Mouse (Mus musculus) skeletal muscle tissue, adult 2 months (tissue): ENCODE measurements around the gene Gm10681.
"Not testable (repeated sequence)": the region's sequence is repeated elsewhere in the genome, so short reads cannot be mapped to it uniquely, and the experiment has no call there.

Source experiments
- DNase-seq: peaks from one replicate; pipeline ENCODE4 v3.0.0-alpha.2; 2012; ENCODE audit warnings: low read depth, low spot score

Gene Gm10681

DNA sequence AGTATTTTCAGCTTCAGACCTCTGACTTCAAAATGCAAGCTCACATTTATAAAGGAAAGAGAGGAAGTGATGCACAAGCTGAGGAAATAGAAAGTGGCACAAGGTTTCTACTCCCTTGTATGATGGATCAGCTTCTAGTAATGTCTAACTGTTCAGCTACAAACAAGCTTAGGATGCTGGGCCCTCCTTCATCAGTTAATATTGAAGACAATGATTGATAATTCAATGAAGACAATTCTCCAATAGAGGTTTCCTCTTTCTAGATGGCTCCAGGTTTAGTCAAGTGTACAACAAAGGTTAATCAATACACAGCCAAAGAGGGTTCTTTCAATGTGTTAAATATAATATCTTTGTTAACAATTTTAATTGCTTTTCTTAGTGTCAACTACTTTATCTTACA is at the start of gene Gm10681:
Gene Gm10681, minus strand, starts transcription at position 101 of the 400 bp plus-strand sequence.
- DNase-seq: no peak

DNA sequence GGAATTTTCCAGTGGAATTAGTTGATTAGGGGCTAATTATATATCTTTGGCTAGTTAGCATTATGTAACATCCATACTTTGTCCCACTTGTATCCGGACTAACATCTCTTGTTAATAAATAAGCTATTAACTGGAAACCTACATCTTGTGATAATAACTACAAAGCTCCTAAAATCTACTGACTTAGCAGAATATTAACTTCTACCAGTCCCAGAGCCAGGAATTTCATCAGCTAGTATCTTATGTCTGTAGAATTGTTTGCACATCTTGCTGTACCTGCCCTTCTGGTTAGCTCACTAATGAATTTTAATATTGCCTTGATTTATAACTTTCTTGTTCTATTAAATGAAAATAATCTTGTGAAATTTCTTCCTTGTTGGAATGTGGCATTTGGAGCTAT is 46.5 kb upstream of the Gm10681 start:
- no peak for DNase-seq

- no peak for DNase-seq
Observed at GRCm38 (mm10) chr3:98630152-98630551, 41.5 kb upstream of the Gm10681 start, which contains the start of gene Hsd3b5. TSS of gene Hsd3b5 (minus strand) at chr3:98630252.

GRCm38 (mm10) chr3:98629633-98630032 is 41.0 kb upstream of the Gm10681 start:
- no peak for DNase-seq

GRCm38 (mm10) chr3:98616786-98617185 is 28.2 kb upstream of the Gm10681 start:
- DNase-seq: not testable (repeated sequence)

GRCm38 (mm10) chr3:98616244-98616643 is 27.6 kb upstream of the Gm10681 start:
- not testable (repeated sequence) for DNase-seq

- not testable (repeated sequence) for DNase-seq
Observed at GRCm38 (mm10) chr3:98614406-98614927, 25.9 kb upstream of the Gm10681 start.

DNA sequence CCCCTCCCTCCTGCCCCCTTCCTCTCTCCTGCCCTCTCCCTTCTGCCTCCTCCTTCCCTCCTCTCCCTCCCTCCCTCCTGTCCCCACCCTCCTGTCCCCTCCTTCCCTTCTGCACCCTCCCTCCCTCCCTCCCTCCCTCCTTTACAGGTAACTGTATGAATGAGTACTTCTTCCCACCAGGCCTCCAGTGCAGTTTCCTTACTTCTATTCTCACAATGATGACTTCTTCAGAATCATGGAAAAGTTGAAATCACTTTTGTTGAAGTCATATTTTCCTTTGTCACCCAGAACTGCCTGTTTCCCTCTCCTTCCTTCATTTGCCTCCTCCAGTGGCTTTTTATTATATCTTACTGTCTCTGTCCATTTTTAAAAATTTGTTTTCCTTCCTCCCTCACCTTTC is 25.4 kb upstream of the Gm10681 start:
- no peak for DNase-seq

- not testable (repeated sequence) for DNase-seq
Observed at GRCm38 (mm10) chr3:98613540-98613939, 24.9 kb upstream of the Gm10681 start.

- DNase-seq: no peak
Observed at GRCm38 (mm10) chr3:98587721-98588120, 886 bp downstream of the Gm10681 start.

GRCm38 (mm10) chr3:98582622-98583021 is 6.0 kb downstream of the Gm10681 start:
- not testable (repeated sequence) for DNase-seq

DNA sequence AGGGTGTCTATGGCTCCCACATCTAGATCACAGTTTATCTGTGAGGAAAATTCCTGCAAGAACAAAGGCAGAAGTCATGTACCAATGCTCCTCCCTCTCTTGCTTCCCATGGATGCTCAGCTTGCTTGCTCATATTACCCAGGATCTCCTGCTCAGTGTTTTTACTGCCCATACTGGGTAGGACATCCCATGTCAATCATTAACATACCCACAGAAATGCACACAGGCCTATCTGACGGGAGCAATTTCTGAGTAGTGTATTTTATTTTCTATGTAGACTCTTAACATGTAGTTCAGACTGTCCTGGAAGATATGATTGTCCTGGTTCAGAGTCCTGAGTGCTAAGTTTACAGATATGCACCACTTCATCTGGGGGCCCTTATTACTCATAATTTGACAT is 6.4 kb downstream of the Gm10681 start:
- not testable (repeated sequence) for DNase-seq

GRCm38 (mm10) chr3:98581024-98581423 is 7.6 kb downstream of the Gm10681 start:
- DNase-seq: not testable (repeated sequence)

DNA sequence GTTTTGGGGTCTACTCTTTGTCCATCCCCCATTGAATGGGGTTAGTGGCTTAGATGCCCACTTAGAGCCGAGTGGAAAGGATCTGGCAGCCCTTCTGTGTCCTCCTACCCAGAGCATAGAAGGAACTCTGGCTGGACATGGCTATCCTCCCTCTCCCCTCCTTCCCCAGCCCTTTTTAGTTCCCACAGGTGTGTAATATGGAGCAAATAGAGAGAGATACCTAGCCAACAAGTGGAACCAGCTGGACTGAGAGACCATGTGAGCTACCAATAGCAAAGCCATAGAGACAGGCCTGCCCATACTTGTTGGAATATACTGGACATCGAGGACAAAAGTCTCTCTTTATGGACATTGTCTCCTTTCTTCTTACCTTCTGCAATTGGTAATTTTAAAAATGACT is 20.9 kb downstream of the Gm10681 start:
- not testable (repeated sequence) for DNase-seq

DNA sequence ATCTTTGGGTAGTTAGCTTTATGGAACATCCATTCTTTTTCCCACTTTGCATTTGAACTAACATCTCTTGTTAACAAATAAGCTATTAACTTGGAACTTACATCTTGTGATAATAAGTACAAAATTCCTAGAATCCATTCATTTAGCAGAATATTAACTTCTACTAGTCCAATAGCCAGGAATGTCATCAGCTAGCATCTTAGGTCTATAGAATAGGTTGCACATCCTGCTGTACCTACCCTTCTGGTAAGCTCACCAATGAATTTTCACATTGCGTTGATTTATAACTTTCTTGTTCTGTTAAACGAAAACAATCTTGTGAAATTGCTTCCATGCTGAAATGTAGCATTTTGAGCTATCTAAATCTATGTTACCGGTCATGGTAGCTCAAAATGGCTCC is 23.7 kb downstream of the Gm10681 start:
- not testable (repeated sequence) for DNase-seq

DNA sequence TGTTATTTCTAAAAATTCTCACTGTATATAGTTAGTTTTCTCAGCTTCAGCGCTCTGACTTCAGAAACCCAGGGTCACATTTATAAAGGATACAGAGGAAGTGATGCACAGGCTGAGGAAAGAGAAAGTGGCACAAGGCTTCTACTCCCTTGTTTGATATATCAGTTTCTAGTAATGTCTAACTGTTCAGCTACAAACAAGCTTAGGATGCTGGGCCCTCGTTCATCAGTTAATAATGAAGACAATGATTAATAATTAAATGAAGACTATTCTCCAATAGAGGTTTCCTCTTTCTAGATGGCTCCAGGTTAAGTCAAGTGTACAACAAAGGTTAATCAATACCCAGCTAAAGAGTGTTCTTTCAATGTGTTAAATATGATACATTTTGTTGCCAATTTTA is 24.8 kb downstream of the Gm10681 start:
- DNase-seq: not testable (repeated sequence)

GRCm38 (mm10) chr3:98560711-98561110 is 27.9 kb downstream of the Gm10681 start:
- DNase-seq: not testable (repeated sequence)

DNA sequence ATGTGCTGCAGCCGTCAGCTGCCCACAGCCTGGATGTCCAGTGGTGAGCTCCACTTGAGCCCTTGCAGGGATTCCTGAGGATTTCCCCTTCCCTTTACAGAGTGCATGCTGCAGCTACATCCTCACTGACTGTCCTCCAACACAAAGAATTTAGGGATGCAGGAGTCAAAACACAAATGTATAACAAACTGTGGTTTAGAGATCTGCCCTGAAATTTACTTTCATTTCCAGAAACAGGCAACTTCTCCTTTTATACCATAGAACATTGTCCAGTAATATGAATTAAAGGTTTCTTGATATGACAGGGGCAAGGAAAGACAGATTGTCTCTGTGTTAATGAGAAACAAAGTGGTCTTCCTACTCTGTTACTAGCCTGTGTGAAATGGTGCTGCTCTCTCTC is 37.8 kb downstream of the Gm10681 start:
- DNase-seq: not testable (repeated sequence)

GRCm38 (mm10) chr3:98550215-98550614 is 38.4 kb downstream of the Gm10681 start:
- not testable (repeated sequence) for DNase-seq

GRCm38 (mm10) chr3:98548495-98548894 is 40.1 kb downstream of the Gm10681 start:
- DNase-seq: not testable (repeated sequence)

DNA sequence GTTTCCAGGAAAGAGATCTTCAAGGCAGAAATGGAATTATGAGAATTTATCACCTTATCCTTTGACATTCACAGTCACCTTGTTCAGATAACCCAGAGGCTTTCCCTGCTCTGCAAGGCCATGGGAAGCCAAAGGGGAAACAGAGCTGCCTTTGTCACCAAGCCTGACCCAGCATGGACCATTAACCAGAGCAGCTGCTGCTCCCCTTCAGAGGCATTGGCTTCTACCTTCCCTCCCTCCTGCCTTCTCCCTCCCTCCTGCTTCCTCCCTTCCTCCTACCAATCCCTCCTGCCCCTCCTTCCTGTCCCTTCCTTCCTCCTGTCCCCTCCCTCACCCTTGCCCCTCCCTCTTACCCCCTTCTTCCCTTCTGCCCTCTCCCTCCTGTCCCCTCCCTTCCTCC is 41.0 kb downstream of the Gm10681 start:
- DNase-seq: not testable (repeated sequence)

DNA sequence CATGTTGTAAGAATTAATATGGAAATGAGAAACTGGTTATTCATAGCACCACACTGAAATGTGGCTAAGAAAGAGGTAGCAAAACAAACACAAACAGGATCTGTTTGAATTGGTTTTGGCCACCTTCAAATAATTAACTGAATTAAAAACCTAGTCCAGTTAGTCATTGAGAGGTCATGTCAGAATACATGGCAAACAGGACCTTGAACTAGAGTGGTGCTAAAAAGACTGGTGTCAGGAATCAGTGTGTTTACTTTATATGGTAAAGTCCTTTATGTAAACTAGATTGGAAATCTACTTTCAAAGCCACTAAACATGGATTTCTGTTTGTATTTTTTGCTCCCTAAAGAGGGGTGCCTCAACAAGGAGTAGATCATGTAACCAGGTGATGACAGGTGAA is 63.6 kb downstream of the Gm10681 start:
- DNase-seq: not testable (repeated sequence)

DNA sequence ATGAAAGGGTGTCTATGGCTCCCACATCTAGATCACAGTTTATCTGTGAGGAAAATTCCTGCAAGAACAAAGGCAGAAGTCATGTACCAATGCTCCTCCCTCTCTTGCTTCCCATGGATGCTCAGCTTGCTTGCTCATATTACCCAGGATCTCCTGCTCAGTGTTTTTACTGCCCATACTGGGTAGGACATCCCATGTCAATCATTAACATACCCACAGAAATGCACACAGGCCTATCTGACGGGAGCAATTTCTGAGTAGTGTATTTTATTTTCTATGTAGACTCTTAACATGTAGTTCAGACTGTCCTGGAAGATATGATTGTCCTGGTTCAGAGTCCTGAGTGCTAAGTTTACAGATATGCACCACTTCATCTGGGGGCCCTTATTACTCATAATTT is 64.1 kb downstream of the Gm10681 start:
- not testable (repeated sequence) for DNase-seq

- DNase-seq: not testable (repeated sequence)
Observed at GRCm38 (mm10) chr3:98522779-98523178, 65.8 kb downstream of the Gm10681 start.
